Mouse (Mus musculus): Measurements from ENCODE around the gene Saal1. TPM values are rescaled to one million over a fixed set of nuclear protein-coding genes. Genes with fewer than 3 reads are reported as not detected.

Saal1 gene
- polyA plus RNA-seq, 1 experiment from 2014 or later, result 28.1 TPM

DNA sequence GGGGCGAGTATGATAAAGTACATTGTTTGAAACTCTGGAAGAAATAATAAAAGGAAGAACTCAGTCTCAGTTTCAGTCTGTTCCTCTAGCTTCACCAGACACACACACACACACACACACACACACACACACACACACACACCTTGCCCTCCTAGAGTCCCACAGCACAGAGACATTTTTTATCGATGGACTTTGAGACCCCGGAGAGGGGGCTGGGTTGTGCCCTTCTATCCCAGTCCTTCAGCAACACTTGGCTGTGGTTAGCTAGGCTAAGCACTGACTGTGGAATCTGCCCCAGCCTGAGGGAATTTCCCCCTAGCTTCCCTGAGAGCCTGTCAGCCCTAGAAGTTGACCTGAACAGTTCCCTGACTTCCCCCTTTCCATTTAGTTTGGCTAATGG, 13.4 kb upstream of the Saal1 start:
- H3K27ac ChIP-seq, result no peak overlapping the region
- 84% methylated on average over 3 of the region's 3 CpGs for WGBS
- H3K36me3 ChIP-seq (ENCODE audit: poor library complexity, severe bottlenecking), result no peaks in the 10 kb centered on the region

GRCm38 (mm10) chr7:46723354-46723753, 12.9 kb upstream of the Saal1 start:
- ATAC-seq, result no peak
- H3K9ac ChIP-seq, result no peak overlapping the region
- no peak overlapping the region for H3K4me2 ChIP-seq
- no peaks in the 10 kb centered on the region for H3K4me1 ChIP-seq
- H3K27me3 ChIP-seq, result peaks cover 3% of the 10 kb centered on the region; the same call in 1 of the 2 replicates
- H3K9me3 ChIP-seq (replicated peaks), result no peaks in the 10 kb centered on the region
- no peaks in the 10 kb centered on the region for H3K36me3 ChIP-seq (ENCODE audit: poor library complexity, severe bottlenecking)
- no peak overlapping the region for H3K27ac ChIP-seq
- 98% methylated on average over 6 of the region's 6 CpGs for WGBS
- no peak overlapping the region for H3K4me3 ChIP-seq

More for the DNA sequence above, 13.4 kb upstream of the Saal1 start:
- Histone ChIP-seq H3K27me3 (peaks cover 3% of the 10 kb centered on the region; the same call in 1 of the 2 replicates), H3K9ac (no peak overlapping the region), H3K9me3 (replicated peaks) (no peaks in the 10 kb centered on the region), H3K4me1 (no peaks in the 10 kb centered on the region), H3K4me2 (no peak overlapping the region), H3K4me3 (no peak overlapping the region)
- ATAC-seq, result no peak

GRCm38 (mm10) chr7:46720460-46720859, 10.0 kb upstream of the Saal1 start:
- no peaks in the 10 kb centered on the region for H3K36me3 ChIP-seq (ENCODE audit: poor library complexity, severe bottlenecking)
- ATAC-seq, result no peak
- H3K9me3 ChIP-seq (replicated peaks), result no peaks in the 10 kb centered on the region
- WGBS, result 79% methylated on average over 9 of the region's 9 CpGs
- H3K4me3 ChIP-seq, result no peak overlapping the region
- no peak overlapping the region for H3K27ac ChIP-seq
- no peak overlapping the region for H3K9ac ChIP-seq
- H3K4me2 ChIP-seq, result no peak overlapping the region
- H3K4me1 ChIP-seq, result no peaks in the 10 kb centered on the region
- peaks cover 3% of the 10 kb centered on the region; the same call in 1 of the 2 replicates for H3K27me3 ChIP-seq

DNA sequence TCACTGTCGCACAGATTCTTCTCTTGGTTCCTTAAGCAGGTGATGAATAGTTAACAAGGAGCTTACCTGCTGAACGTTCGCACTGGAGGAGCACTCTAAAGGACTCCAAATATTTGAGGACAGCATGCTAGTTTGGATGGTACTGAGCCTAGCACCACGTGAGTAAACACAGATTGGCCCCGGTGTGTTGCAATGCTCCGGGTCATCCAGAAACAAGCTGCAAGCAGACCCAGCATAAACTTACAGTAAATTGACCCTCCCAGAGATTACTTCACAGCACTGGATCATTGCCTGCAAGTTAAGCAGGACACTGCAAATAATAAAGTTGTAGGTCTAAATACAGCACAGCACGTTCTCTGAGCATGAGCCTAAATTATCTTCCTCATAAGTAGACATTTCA, 9.0 kb upstream of the Saal1 start:
- WGBS, result 82% methylated on average over 7 of the region's 7 CpGs
- H3K9me3 ChIP-seq (replicated peaks), result no peaks in the 10 kb centered on the region
- H3K36me3 ChIP-seq (ENCODE audit: poor library complexity, severe bottlenecking), result no peaks in the 10 kb centered on the region
- H3K27me3 ChIP-seq, result peaks cover 3% of the 10 kb centered on the region; the same call in 1 of the 2 replicates
- H3K4me3 ChIP-seq, result no peak overlapping the region
- no peak overlapping the region for H3K4me2 ChIP-seq
- no peak overlapping the region for H3K9ac ChIP-seq
- ATAC-seq, result no peak
- no peak overlapping the region for H3K27ac ChIP-seq
- H3K4me1 ChIP-seq, result no peaks in the 10 kb centered on the region

- Histone ChIP-seq H3K4me3 (no peak overlapping the region), H3K36me3 (ENCODE audit: poor library complexity, severe bottlenecking) (no peaks in the 10 kb centered on the region), H3K4me2 (no peak overlapping the region), H3K27me3 (peaks cover 3% of the 10 kb centered on the region; the same call in 1 of the 2 replicates), H3K9ac (no peak overlapping the region), H3K9me3 (replicated peaks) (no peaks in the 10 kb centered on the region), H3K27ac (no peak overlapping the region), H3K4me1 (no peaks in the 10 kb centered on the region)
- ATAC-seq, result peak; percentile 91
- WGBS, result 83% methylated on average over 7 of the region's 7 CpGs
Observed at GRCm38 (mm10) chr7:46718591-46719270, 8.3 kb upstream of the Saal1 start.

DNA sequence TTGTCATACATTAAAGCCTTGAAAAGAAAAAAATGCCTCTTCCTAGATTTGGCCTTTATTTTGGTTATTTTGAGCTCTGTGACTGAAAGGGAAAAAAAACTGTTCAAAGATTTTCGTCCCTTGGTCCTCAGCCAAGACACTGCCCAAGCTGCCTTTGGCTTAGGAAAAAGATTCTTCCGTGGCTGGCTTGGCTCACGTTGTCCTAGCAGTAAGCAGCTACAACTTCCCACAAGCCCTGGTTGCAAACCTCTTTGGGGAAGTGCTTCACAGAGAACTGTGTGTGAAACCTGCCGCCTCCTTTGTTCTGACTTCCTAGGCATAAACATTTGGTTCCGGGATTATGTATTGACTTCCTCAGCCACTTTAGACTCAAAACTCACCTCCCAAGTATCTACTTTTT, 6.4 kb upstream of the Saal1 start:
- ATAC-seq, result no peak
- H3K36me3 ChIP-seq (ENCODE audit: poor library complexity, severe bottlenecking), result no peaks in the 10 kb centered on the region
- no peak overlapping the region for H3K27ac ChIP-seq
- no peak overlapping the region for H3K9ac ChIP-seq
- H3K27me3 ChIP-seq, result 0 out of 2 replicates have a peak, but pooled peaks cover 5% of the 10 kb centered on the region
- 63% methylated on average over 5 of the region's 5 CpGs for WGBS
- no peaks in the 10 kb centered on the region for H3K4me1 ChIP-seq
- no peak overlapping the region for H3K4me2 ChIP-seq
- H3K4me3 ChIP-seq, result no peak overlapping the region
- H3K9me3 ChIP-seq (replicated peaks), result no peaks in the 10 kb centered on the region

- no peak within 1 kb of the TSS for H3K27ac ChIP-seq
- no peak within 1 kb of the TSS for H3K9ac ChIP-seq
- H3K9me3 ChIP-seq (replicated peaks), result no peaks in the 10 kb centered on the region
- ATAC-seq, result no peak
- 88% methylated on average over 5 of the region's 5 CpGs for WGBS
- no peak within 1 kb of the TSS for H3K4me2 ChIP-seq
- 0 out of 2 replicates have a peak, but pooled peaks cover 5% of the 10 kb centered on the region for H3K27me3 ChIP-seq
- H3K4me3 ChIP-seq, result no peak within 1 kb of the TSS
- H3K4me1 ChIP-seq, result no peaks in the 10 kb centered on the region
- H3K36me3 ChIP-seq (ENCODE audit: poor library complexity, severe bottlenecking), result no peaks in the 10 kb centered on the region
Observed at GRCm38 (mm10) chr7:46715600-46715999, 5.1 kb upstream of the Saal1 start, which contains the start of gene Saa3. Gene Saa3, minus strand, starts transcription at chr7:46715700.

DNA sequence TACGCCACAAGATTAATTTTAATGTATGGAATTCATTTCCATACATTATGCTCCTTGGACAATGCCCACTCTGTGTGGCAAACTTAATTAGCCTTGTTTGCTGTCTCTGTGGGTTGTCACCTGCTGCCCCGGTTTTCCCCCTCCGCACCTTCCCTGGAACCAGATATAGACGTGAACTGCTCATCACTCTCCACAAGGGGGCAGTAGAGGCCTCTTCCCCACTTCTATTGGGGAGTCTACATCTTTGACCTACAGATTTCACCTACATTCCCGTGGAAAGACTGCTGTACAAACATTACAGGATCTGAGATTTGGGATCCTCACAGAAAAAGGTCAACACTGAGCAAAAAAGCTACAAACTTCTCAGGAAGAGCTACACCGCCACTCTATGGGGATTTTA, 4.0 kb upstream of the Saal1 start:
- H3K27ac ChIP-seq, result no peak overlapping the region
- 35% methylated on average over 6 of the region's 6 CpGs for WGBS
- no peak overlapping the region for H3K4me3 ChIP-seq
- peaks cover 3% of the 10 kb centered on the region for H3K4me1 ChIP-seq
- 0 out of 2 replicates have a peak, but pooled peaks cover 2% of the 10 kb centered on the region for H3K27me3 ChIP-seq
- H3K9me3 ChIP-seq (replicated peaks), result no peaks in the 10 kb centered on the region
- H3K36me3 ChIP-seq (ENCODE audit: poor library complexity, severe bottlenecking), result no peaks in the 10 kb centered on the region
- no peak for ATAC-seq
- H3K4me2 ChIP-seq, result no peak overlapping the region
- no peak overlapping the region for H3K9ac ChIP-seq

- no peak overlapping the region for H3K4me3 ChIP-seq
- peaks cover 6% of the 10 kb centered on the region; the same call in 1 of the 2 replicates for H3K36me3 ChIP-seq (ENCODE audit: poor library complexity, severe bottlenecking)
- WGBS, result 77% methylated on average over 6 of the region's 6 CpGs
- H3K4me1 ChIP-seq, result peaks cover 10% of the 10 kb centered on the region
- H3K4me2 ChIP-seq, result no peak overlapping the region
- H3K9ac ChIP-seq, result no peak overlapping the region
- H3K27ac ChIP-seq, result no peak overlapping the region
- no peaks in the 10 kb centered on the region for H3K9me3 ChIP-seq (replicated peaks)
- ATAC-seq, result no peak
- 0 out of 2 replicates have a peak, but pooled peaks cover 2% of the 10 kb centered on the region for H3K27me3 ChIP-seq
Observed at GRCm38 (mm10) chr7:46712250-46712649, 1.8 kb upstream of the Saal1 start.

- no peaks in the 10 kb centered on the region for H3K9me3 ChIP-seq (replicated peaks)
- no peaks in the 10 kb centered on the region for H3K4me1 ChIP-seq
- ATAC-seq, result no peak
- 91% methylated on average over 6 of the region's 6 CpGs for WGBS
- H3K4me2 ChIP-seq, result no peak overlapping the region
- no peak overlapping the region for H3K9ac ChIP-seq
- H3K27me3 ChIP-seq, result no peaks in the 10 kb centered on the region
- H3K36me3 ChIP-seq (ENCODE audit: poor library complexity, severe bottlenecking), result peaks cover 95% of the 10 kb centered on the region
- no peak overlapping the region for H3K4me3 ChIP-seq
- no peak overlapping the region for H3K27ac ChIP-seq
Observed at GRCm38 (mm10) chr7:46700521-46701025, 9.9 kb downstream of the Saal1 start.

DNA sequence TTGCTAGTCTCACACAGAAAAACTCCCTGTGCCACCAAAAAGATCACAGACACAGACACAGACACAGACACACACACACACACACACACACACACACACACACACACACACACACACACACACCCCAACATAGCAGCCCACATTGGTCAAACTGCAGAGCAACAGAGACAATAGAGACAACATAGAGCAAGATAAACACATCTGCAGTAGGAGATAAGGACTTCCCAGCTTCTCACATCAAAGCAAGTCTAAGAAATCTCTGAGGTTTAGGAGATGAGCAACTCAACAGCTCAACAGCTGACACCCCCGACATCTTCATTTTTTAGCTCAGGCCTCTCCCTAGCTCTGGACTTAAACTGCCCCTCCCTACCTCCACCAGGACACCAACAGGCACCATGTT, 13.7 kb downstream of the Saal1 start:
- H3K4me1 ChIP-seq, result no peaks in the 10 kb centered on the region
- no peak overlapping the region for H3K4me2 ChIP-seq
- no peak for ATAC-seq
- H3K36me3 ChIP-seq (ENCODE audit: poor library complexity, severe bottlenecking), result peaks cover 80% of the 10 kb centered on the region
- no peak overlapping the region for H3K4me3 ChIP-seq
- WGBS, result 95% methylated on average over 1 of the region's 1 CpGs
- no peak overlapping the region for H3K27ac ChIP-seq
- H3K9me3 ChIP-seq (replicated peaks), result no peaks in the 10 kb centered on the region
- H3K27me3 ChIP-seq, result no peaks in the 10 kb centered on the region
- H3K9ac ChIP-seq, result no peak overlapping the region

- H3K27ac ChIP-seq, result no peak overlapping the region
Observed at GRCm38 (mm10) chr7:46686827-46687226, 23.7 kb downstream of the Saal1 start.

More at GRCm38 (mm10) chr7:46686827-46687226, 23.7 kb downstream of the Saal1 start:
- H3K27me3 ChIP-seq, result no peaks in the 10 kb centered on the region
- H3K4me2 ChIP-seq, result no peak overlapping the region
- 86% methylated on average over 5 of the region's 5 CpGs for WGBS
- H3K9me3 ChIP-seq (replicated peaks), result 0 out of 2 replicates have a peak, but pooled peaks cover 5% of the 10 kb centered on the region
- peaks cover 42% of the 10 kb centered on the region for H3K36me3 ChIP-seq (ENCODE audit: poor library complexity, severe bottlenecking)
- H3K4me1 ChIP-seq, result no peaks in the 10 kb centered on the region
- H3K4me3 ChIP-seq, result no peak overlapping the region
- no peak for ATAC-seq
- no peak overlapping the region for H3K9ac ChIP-seq

Measured in forebrain, embryonic 13.5 days (tissue).